Mouse (Mus musculus) megakaryocyte, embryonic 14.5 days (primary cell): Measurements from ENCODE around the gene Itgb5.

ENCODE experiments used
- FLI1 ChIP-seq: IDR thresholded peaks from 2 replicates; pipeline ENCODE4 v1.6.1; 2012; ENCODE audit warnings: low read length, inconsistent platforms, mixed read lengths
- GATA1 ChIP-seq: IDR thresholded peaks from 3 replicates; pipeline ENCODE4 v1.6.1; 2012; ENCODE audit warnings: mixed read lengths, low read length, inconsistent platforms, borderline replicate concordance

GRCm38 (mm10) chr16:33923758-33924157 lies 94.3 kb downstream of the Itgb5 start:
- no peak for TF ChIP-seq FLI1
- no peak for TF ChIP-seq GATA1
